Comparison of ENCODE assay signal across 15 mouse cellular contexts in the genomic region with DNA sequence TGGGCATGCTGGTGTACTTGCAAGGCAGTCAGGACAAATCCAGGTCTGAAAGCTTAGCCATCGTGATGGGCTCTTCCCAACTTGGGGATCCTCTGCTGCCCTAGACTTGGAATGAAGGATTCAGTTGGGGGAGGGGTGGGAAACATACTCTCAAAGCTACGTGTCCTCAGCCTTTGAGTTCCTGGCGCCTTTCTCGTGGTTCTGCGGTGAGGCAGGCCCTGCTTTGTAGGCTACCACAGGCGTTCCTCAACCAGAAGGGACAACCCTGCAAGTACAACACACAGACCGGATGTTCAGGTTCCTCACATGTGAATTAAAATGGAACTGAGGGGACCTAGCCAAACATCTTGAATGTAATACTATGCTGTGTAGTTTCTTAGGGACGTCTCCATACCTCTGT.
DNase-seq lines count a peak whose midpoint lies in the region; ATAC-seq and TF ChIP-seq lines count a peak whose summit lies in the region.
"Had no signal": no experiment of that assay in that cellular context is flagged by ENCODE, and none has a peak within 500 bp of the region (broad histone marks: within the 10 kb centered on the region; RNA-seq: fewer than 3 reads in every experiment).

No protein-coding gene starts in this region.

- DNase-seq in heart, postnatal 14 days = no peak
- no peak for DNase-seq in lung, postnatal 0 days (ENCODE audit: low spot score)
- DNase-seq in lung, postnatal 36 days = no peak
- DNase-seq in thymus, postnatal 4 days = peak; percentile 56
- DNase-seq in hindbrain, postnatal 0 days (ENCODE audit: low spot score) = no peak
- DNase-seq: adrenal gland, postnatal 14 days; gastrocnemius, postnatal 14 days; midbrain, embryonic 14.5 days had no signal

- no peaks in the 10 kb centered on the region for H3K27me3 ChIP-seq in heart, embryonic 16.5 days (ENCODE audit: control insufficient read depth, insufficient read depth, low read length)
- no peaks in the 10 kb centered on the region for H3K27me3 ChIP-seq in lung, postnatal 0 days (replicated peaks; ENCODE audit: insufficient read depth, low read length)
- no peaks in the 10 kb centered on the region for H3K27me3 ChIP-seq in intestine, embryonic 15.5 days (replicated peaks)
- no peaks in the 10 kb centered on the region for H3K27me3 ChIP-seq in hindbrain, postnatal 0 days (ENCODE audit: insufficient read depth, low read length)
- H3K27me3 ChIP-seq: CH12.LX; forebrain, embryonic 13.5 days; limb, embryonic 13.5 days; Patski had no signal

- H3K36me3 ChIP-seq in heart, embryonic 16.5 days (ENCODE audit: control insufficient read depth, insufficient read depth) = peaks cover 2% of the 10 kb centered on the region; the same call in 1 of the 2 replicates
- H3K36me3 ChIP-seq in lung, postnatal 0 days (ENCODE audit: insufficient read depth, low read length) = no peaks in the 10 kb centered on the region
- no peaks in the 10 kb centered on the region for H3K36me3 ChIP-seq in intestine, embryonic 15.5 days
- H3K36me3 ChIP-seq in hindbrain, postnatal 0 days (ENCODE audit: insufficient read depth, low read length) = no peaks in the 10 kb centered on the region
- H3K36me3 ChIP-seq: limb, embryonic 13.5 days had no signal

- peak overlapping the region; percentile 83 for H3K27ac ChIP-seq in heart, embryonic 16.5 days (ENCODE audit: low read length)
- H3K27ac ChIP-seq in lung, postnatal 0 days (ENCODE audit: low read length) = peak overlapping the region; percentile 11; the same call in 1 of the 2 replicates
- H3K27ac ChIP-seq in intestine, embryonic 15.5 days = 0 out of 2 replicates have a peak overlapping the region, but pooled peaks have one; percentile 33
- H3K27ac ChIP-seq in hindbrain, postnatal 0 days = no peak overlapping the region
- H3K27ac ChIP-seq: forebrain, embryonic 13.5 days; hindbrain, embryonic 14.5 days had no signal

- no peak overlapping the region for H3K9ac ChIP-seq in heart, embryonic 16.5 days (ENCODE audit: low read length)
- H3K9ac ChIP-seq in lung, postnatal 0 days (replicated peaks; ENCODE audit: low read depth) = no peak overlapping the region
- H3K9ac ChIP-seq in intestine, embryonic 15.5 days = no peak overlapping the region
- no peak overlapping the region for H3K9ac ChIP-seq in hindbrain, postnatal 0 days (replicated peaks; ENCODE audit: low read length)
- H3K9ac ChIP-seq: forebrain, embryonic 13.5 days; hindbrain, embryonic 14.5 days; limb, embryonic 13.5 days had no signal

- peaks cover 38% of the 10 kb centered on the region for H3K4me1 ChIP-seq in heart, embryonic 16.5 days (ENCODE audit: control insufficient read depth, insufficient read depth, low read length)
- H3K4me1 ChIP-seq in lung, postnatal 0 days (ENCODE audit: insufficient read depth, low read depth, low read length) = peaks cover 2% of the 10 kb centered on the region; the same call in 1 of the 2 replicates
- H3K4me1 ChIP-seq in intestine, embryonic 15.5 days (replicated peaks) = peaks cover 8% of the 10 kb centered on the region; the same call in 1 of the 2 replicates
- no peaks in the 10 kb centered on the region for H3K4me1 ChIP-seq in hindbrain, postnatal 0 days (ENCODE audit: insufficient read depth, low read length)
- H3K4me1 ChIP-seq: forebrain, embryonic 13.5 days had no signal

- 0 out of 2 replicates have a peak overlapping the region, but pooled peaks have one; percentile 6 for H3K4me2 ChIP-seq in heart, embryonic 16.5 days (ENCODE audit: low read depth, low read length)
- no peak overlapping the region for H3K4me2 ChIP-seq in lung, postnatal 0 days (replicated peaks; ENCODE audit: low read depth, low read length)
- no peak overlapping the region for H3K4me2 ChIP-seq in intestine, embryonic 15.5 days (replicated peaks)
- no peak overlapping the region for H3K4me2 ChIP-seq in hindbrain, postnatal 0 days (ENCODE audit: low read depth, low read length)
- H3K4me2 ChIP-seq: forebrain, embryonic 13.5 days; hindbrain, embryonic 14.5 days; limb, embryonic 13.5 days had no signal

- no peak for TF ChIP-seq EP300 in lung, postnatal 0 days (IDR thresholded peaks at IDR 0.05)

- TF ChIP-seq CTCF in lung, postnatal 0 days (IDR thresholded peaks at IDR 0.05) = no peak
- no peak for TF ChIP-seq CTCF in hindbrain, postnatal 0 days (IDR thresholded peaks at IDR 0.05; ENCODE audit: low read depth)

- no peak for ATAC-seq in heart, embryonic 16.5 days (replicated peaks; ENCODE audit: extremely low read depth, insufficient read depth, low FRiP score)
- ATAC-seq in lung, postnatal 0 days = no peak
- ATAC-seq in intestine, embryonic 15.5 days = no peak
- no peak for ATAC-seq in hindbrain, postnatal 0 days
- ATAC-seq: forebrain, embryonic 13.5 days; Patski had no signal

- H3K9me3 ChIP-seq in heart, embryonic 16.5 days (replicated peaks; ENCODE audit: control insufficient read depth, low read length) = no peaks in the 10 kb centered on the region
- no peaks in the 10 kb centered on the region for H3K9me3 ChIP-seq in lung, postnatal 0 days (ENCODE audit: low read length)
- no peaks in the 10 kb centered on the region for H3K9me3 ChIP-seq in intestine, embryonic 15.5 days
- no peaks in the 10 kb centered on the region for H3K9me3 ChIP-seq in hindbrain, postnatal 0 days (ENCODE audit: low read length)
- H3K9me3 ChIP-seq: forebrain, embryonic 13.5 days; limb, embryonic 13.5 days had no signal

- intact Hi-C loops in heart, postnatal 14 days (cut with DNase I) = loop anchor here (2.0 to 5.0 kb wide), 3 partner anchors 46 to 115 kb away; a partner anchor contains a TSS

- WGBS in heart, embryonic 16.5 days = 71% methylated on average over 8 of the region's 8 CpGs
- WGBS in lung, postnatal 0 days = 57% methylated on average over 8 of the region's 8 CpGs
- 75% methylated on average over 8 of the region's 8 CpGs for WGBS in intestine, embryonic 15.5 days
- 88% methylated on average over 8 of the region's 8 CpGs for WGBS in hindbrain, postnatal 0 days

- H3K4me3 ChIP-seq in heart, embryonic 16.5 days (ENCODE audit: low read length) = no peak overlapping the region
- no peak overlapping the region for H3K4me3 ChIP-seq in lung, postnatal 0 days (ENCODE audit: low read depth, low read length)
- H3K4me3 ChIP-seq in intestine, embryonic 15.5 days (replicated peaks) = no peak overlapping the region
- H3K4me3 ChIP-seq in hindbrain, postnatal 0 days (ENCODE audit: low read length) = no peak overlapping the region
- H3K4me3 ChIP-seq: forebrain, embryonic 13.5 days; limb, embryonic 13.5 days had no signal
